8 mouse cellular contexts compared by ENCODE assay signal in genomic region chr5:135189281-135190022, GRCm38 (mm10). TPM values are rescaled to one million over a fixed set of nuclear protein-coding genes. Genes with fewer than 3 reads are reported as not detected.
A peak's percentile ranks its signal among the peaks of the same experiment; 100 is the strongest.
DNase-seq lines count a peak whose midpoint lies in the region; ATAC-seq and TF ChIP-seq lines count a peak whose summit lies in the region.

No protein-coding gene starts in this region.

- H3K9me3 ChIP-seq in E14TG2a.4 (ENCODE audit: low read length): no peaks in the 10 kb centered on the region
- peaks cover 3% of the 10 kb centered on the region; the same call in 1 of the 2 replicates for H3K9me3 ChIP-seq in heart, postnatal 0 days (replicated peaks; ENCODE audit: control insufficient read depth, low read length)
- no peaks in the 10 kb centered on the region for H3K9me3 ChIP-seq in liver, postnatal 0 days (ENCODE audit: low read length)

- no peak for DNase-seq in gastrocnemius, adult 2 months
- DNase-seq in gastrocnemius, postnatal 4 days (ENCODE audit: low spot score in 2 of 2): no peak
- DNase-seq in heart, postnatal 0 days (ENCODE audit: low spot score): no peak
- DNase-seq in liver, postnatal 0 days: no peak
- no peak for DNase-seq in adrenal gland, adult 8-10 months
- no peak for DNase-seq in cerebellum, postnatal 10 days

- no peak for TF ChIP-seq CTCF in gastrocnemius, adult 2 months (IDR thresholded peaks at IDR 0.05)
- no peak for TF ChIP-seq CTCF in E14TG2a.4 (conservative IDR thresholded peaks at IDR 0.05; ENCODE audit: low read length)
- no peak for TF ChIP-seq CTCF in heart, postnatal 0 days (IDR thresholded peaks at IDR 0.05; ENCODE audit: low read depth)
- no peak for TF ChIP-seq CTCF in liver, postnatal 0 days (IDR thresholded peaks at IDR 0.05; ENCODE audit: low read depth)

- TF ChIP-seq EP300 in heart, postnatal 0 days (IDR thresholded peaks at IDR 0.05; ENCODE audit: low read depth): no peak
- TF ChIP-seq EP300 in liver, postnatal 0 days (IDR thresholded peaks at IDR 0.05; ENCODE audit: low read depth): no peak

- 62% methylated on average over 2 of the region's 2 CpGs for WGBS in heart, postnatal 0 days
- 45% methylated on average over 2 of the region's 2 CpGs for WGBS in liver, postnatal 0 days (ENCODE audit: insufficient replicate concordance)

- H3K9ac ChIP-seq in heart, postnatal 0 days (replicated peaks; ENCODE audit: low read depth, low read length): no peak overlapping the region
- H3K9ac ChIP-seq in liver, postnatal 0 days (replicated peaks): peak overlapping the region; percentile 95

- H3K27ac ChIP-seq in gastrocnemius, adult 2 months: peak overlapping the region; percentile 98
- H3K27ac ChIP-seq in heart, postnatal 0 days (ENCODE audit: low read depth): no peak overlapping the region
- H3K27ac ChIP-seq in liver, postnatal 0 days (ENCODE audit: low read depth): no peak overlapping the region

- peaks cover 55% of the 10 kb centered on the region for H3K36me3 ChIP-seq in E14TG2a.4 (ENCODE audit: insufficient read depth, low read length)
- peaks cover 9% of the 10 kb centered on the region; the same call in 1 of the 2 replicates for H3K36me3 ChIP-seq in heart, postnatal 0 days (replicated peaks; ENCODE audit: control insufficient read depth, insufficient read depth, low read length)
- peaks cover 8% of the 10 kb centered on the region for H3K36me3 ChIP-seq in liver, postnatal 0 days (replicated peaks; ENCODE audit: insufficient read depth, low read length)

- peaks cover 64% of the 10 kb centered on the region for H3K4me1 ChIP-seq in E14TG2a.4 (replicated peaks; ENCODE audit: low read depth, low read length)
- peaks cover 28% of the 10 kb centered on the region for H3K4me1 ChIP-seq in heart, postnatal 0 days (ENCODE audit: control insufficient read depth, insufficient read depth)
- peaks cover 15% of the 10 kb centered on the region for H3K4me1 ChIP-seq in liver, postnatal 0 days (ENCODE audit: insufficient read depth)

- no peaks in the 10 kb centered on the region for H3K27me3 ChIP-seq in E14TG2a.4 (ENCODE audit: insufficient read depth, low read length)
- H3K27me3 ChIP-seq in heart, postnatal 0 days (ENCODE audit: control insufficient read depth, insufficient read depth, low read length): no peaks in the 10 kb centered on the region
- no peaks in the 10 kb centered on the region for H3K27me3 ChIP-seq in liver, postnatal 0 days (ENCODE audit: insufficient read depth, low read length)

- intact Hi-C loops in gastrocnemius, adult 2 months (cut with DNase I): loop anchor here (5.0 kb wide), 1 partner anchor 172 kb away; no protein-coding TSS in a partner anchor

- no peak for ATAC-seq in heart, postnatal 0 days (ENCODE audit: insufficient read depth, low read depth)
- ATAC-seq in liver, postnatal 0 days: no peak
- ATAC-seq in inflammation-experienced regulatory T-cells, adult 6 months: no peak

- peak overlapping the region; percentile 98 for H3K4me3 ChIP-seq in gastrocnemius, adult 2 months
- H3K4me3 ChIP-seq in E14TG2a.4 (replicated peaks; ENCODE audit: low read length): peak overlapping the region; percentile 94
- H3K4me3 ChIP-seq in heart, postnatal 0 days (ENCODE audit: low read depth, low read length): peak overlapping the region; percentile 96
- H3K4me3 ChIP-seq in liver, postnatal 0 days (ENCODE audit: low read depth, low read length): peak overlapping the region; percentile 97

- H3K4me2 ChIP-seq in heart, postnatal 0 days (ENCODE audit: low read depth, low read length): peak overlapping the region; percentile 65
- peak overlapping the region; percentile 83 for H3K4me2 ChIP-seq in liver, postnatal 0 days (ENCODE audit: low read depth, low read length)

RNA-seq across cellular contexts. Expression of gene Baz1b, which starts 2.4 kb away (rescaled TPM):
- total RNA-seq in gastrocnemius, adult 2 months (2021): 10 to 100 TPM; 32.7 to 36.8 TPM
- total RNA-seq in gastrocnemius, postnatal 4 days (2021): 10 to 100 TPM; 59.4 to 63.6 TPM
- 21.3 and 30.0 TPM in 2 replicates for total RNA-seq in heart, postnatal 0 days (2014; rRNA removed; ENCODE audit: low replicate concordance)
- polyA plus RNA-seq in heart, postnatal 0 days (2015; fragmentation: Nextera tagmentation; extraction: Ambion mirVana): 11.9 and 13.1 TPM in 2 replicates
- polyA plus RNA-seq in liver, postnatal 0 days (2015; fragmentation: Nextera tagmentation; extraction: Ambion mirVana): 10.5 and 11.7 TPM in 2 replicates
- polyA plus RNA-seq in inflammation-experienced regulatory T-cells, adult 6 months (2017; shearing (Covaris generic)): 10 to 100 TPM; 25.0 to 27.5 (median 26.0) TPM
- 100 to 1,000 TPM in 1 of 4 experiments, 10 to 100 TPM in 3; 71.4 to 118 (median 94.8) TPM for total RNA-seq in adrenal gland, adult 8-10 months (2022)

RNA-seq across cellular contexts. Expression of gene Bcl7b, which starts 21.4 kb away (rescaled TPM):
- 10 to 100 TPM; 28.3 to 28.6 TPM for total RNA-seq in gastrocnemius, adult 2 months (2021)
- total RNA-seq in gastrocnemius, postnatal 4 days (2021): 10 to 100 TPM; 27.3 to 28.0 TPM
- total RNA-seq in heart, postnatal 0 days (2014; rRNA removed; ENCODE audit: low replicate concordance): 10.6 and 23.2 TPM in 2 replicates
- 51.8 and 54.5 TPM in 2 replicates for polyA plus RNA-seq in heart, postnatal 0 days (2015; fragmentation: Nextera tagmentation; extraction: Ambion mirVana)
- polyA plus RNA-seq in liver, postnatal 0 days (2015; fragmentation: Nextera tagmentation; extraction: Ambion mirVana): 30.1 and 32.6 TPM in 2 replicates
- polyA plus RNA-seq in inflammation-experienced regulatory T-cells, adult 6 months (2017; shearing (Covaris generic)): 10 to 100 TPM; 39.0 to 55.4 (median 54.2) TPM
- 10 to 100 TPM; 65.5 to 89.7 (median 78.2) TPM for total RNA-seq in adrenal gland, adult 8-10 months (2022)

RNA-seq across cellular contexts. Expression of gene Tbl2, which starts 40.0 kb away (rescaled TPM):
- 1 to 10 TPM; 8.8 to 9.1 TPM for total RNA-seq in gastrocnemius, adult 2 months (2021)
- 10 to 100 TPM; 18.3 to 22.2 TPM for total RNA-seq in gastrocnemius, postnatal 4 days (2021)
- 30.0 and 66.2 TPM in 2 replicates for total RNA-seq in heart, postnatal 0 days (2014; rRNA removed; ENCODE audit: low replicate concordance)
- 10.4 and 11.3 TPM in 2 replicates for polyA plus RNA-seq in heart, postnatal 0 days (2015; fragmentation: Nextera tagmentation; extraction: Ambion mirVana)
- 10.4 and 12.3 TPM in 2 replicates for polyA plus RNA-seq in liver, postnatal 0 days (2015; fragmentation: Nextera tagmentation; extraction: Ambion mirVana)
- 1 to 10 TPM; 5.2 to 9.2 (median 5.8) TPM for polyA plus RNA-seq in inflammation-experienced regulatory T-cells, adult 6 months (2017; shearing (Covaris generic))
- 10 to 100 TPM; 21.2 to 30.4 (median 25.6) TPM for total RNA-seq in adrenal gland, adult 8-10 months (2022)
